Mouse (Mus musculus) liver, embryonic 14.5 days (tissue): Measurements from ENCODE around the gene Hmgcs2.

Experiments
- CTCF ChIP-seq: IDR thresholded peaks from 2 replicates; pipeline ENCODE4 v1.5.1; 2016; ENCODE audit warnings: antibody characterized with exemption, low read depth, control low read depth
- EP300 ChIP-seq: IDR thresholded peaks from 2 replicates; pipeline ENCODE4 v1.6.1; 2016; ENCODE audit warnings: antibody characterized with exemption, low read depth

GRCm38 (mm10) chr3:98348705-98349104, 68.5 kb downstream of the Hmgcs2 start:
- TF ChIP-seq CTCF (no peak), EP300 (no peak)
